ENCODE assay signal across 3 mouse cellular contexts in the genomic region with DNA sequence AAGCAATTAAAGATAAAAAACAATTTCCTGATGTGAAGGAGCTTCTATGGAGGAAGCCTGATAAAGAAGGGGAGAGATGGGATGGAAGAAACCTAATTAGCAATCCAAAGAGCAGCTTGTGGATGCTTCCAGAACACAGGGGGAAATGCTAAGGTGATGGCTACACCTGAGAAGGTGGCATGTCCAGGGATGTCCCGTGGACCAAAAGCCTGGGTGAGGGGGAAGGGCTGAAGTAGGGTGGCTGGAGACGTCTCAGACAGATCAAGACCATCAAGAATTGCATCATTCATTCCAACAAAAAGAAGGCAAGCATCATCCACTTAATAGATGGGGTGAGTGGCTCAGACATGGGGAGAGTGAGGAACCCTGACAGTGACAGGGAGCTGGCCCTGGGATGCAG. TPM values are rescaled to one million over a fixed set of nuclear protein-coding genes. Genes with fewer than 3 reads are reported as not detected.
"Had no signal": no experiment of that assay in that cellular context is flagged by ENCODE, and none has a peak within 500 bp of the region (broad histone marks: within the 10 kb centered on the region; RNA-seq: fewer than 3 reads in every experiment).

No protein-coding gene starts in this region.

RNA-seq across cellular contexts. Expression of a gene that starts 27.3 kb away (rescaled TPM):
- polyA plus RNA-seq: midbrain, embryonic 12.5 days; neural tube, embryonic 11.5 days; neural tube, embryonic 15.5 days had no signal
